Mouse (Mus musculus) liver, embryonic 14.5 days (tissue): ENCODE results near the gene Ybx1. TPM values are rescaled to one million over a fixed set of nuclear protein-coding genes. Genes with fewer than 3 reads are reported as not detected.

ENCODE experiments used
- ATAC-seq: fragments of 200-750 bp; cut with Nextera tagmentation; 2 replicates; pipeline ENCODE4 v1.8.0; 2017; ENCODE audit warnings: moderate number of reproducible peaks, mild to moderate bottlenecking, moderate library complexity; ENCODE audit not compliant: insufficient read depth
- DNase-seq, 3 experiments: peaks; one replicate each; pipeline ENCODE4 v3.0.0-alpha.2; 2012 to 2013; ENCODE audit warnings: low read depth in 3 of 3, low spot score in 3 of 3
- H3K27ac ChIP-seq: fragments of 300-500 bp; sonication (generic); 2 replicates; pipeline ENCODE4 v1.5.1; 2014; ENCODE audit warnings: moderate library complexity, mild to moderate bottlenecking, control low read depth, inconsistent platforms
- H3K27me3 ChIP-seq: fragments of 300-500 bp; sonication (generic); 2 replicates; pipeline ENCODE4 v1.6.1; 2014; ENCODE audit warnings: mild to moderate bottlenecking, low read length, moderate library complexity; ENCODE audit not compliant: control insufficient read depth, insufficient read depth
- H3K36me3 ChIP-seq: fragments of 300-500 bp; sonication (generic); replicated peaks from 2 replicates; pipeline ENCODE4 v1.6.1; 2014; ENCODE audit warnings: low read depth; ENCODE audit not compliant: control insufficient read depth, insufficient read depth
- H3K4me1 ChIP-seq, 2 experiments: fragments of 200-500 bp in 1 of 2; fragments of 300-500 bp in 1 of 2; sonication (generic) in 1 of 2; replicated peaks; 2 replicates each; pipeline ENCODE4 v1.6.1; 2012 to 2014; ENCODE audit warnings: antibody characterized with exemption in 1 of 2, inconsistent platforms in 1 of 2, low read length in 1 of 2; ENCODE audit not compliant: control insufficient read depth in 2 of 2, insufficient read depth in 2 of 2
- H3K4me2 ChIP-seq: fragments of 300-500 bp; sonication (generic); 2 replicates; pipeline ENCODE4 v1.6.1; 2014; ENCODE audit warnings: low read depth, mild to moderate bottlenecking, control low read depth, moderate library complexity
- H3K4me3 ChIP-seq, 2 experiments: fragments of 200-500 bp in 1 of 2; fragments of 300-500 bp in 1 of 2; sonication (generic) in 1 of 2; 2 replicates each; pipeline ENCODE4 v1.5.1; 2012 to 2014; ENCODE audit warnings: low read depth in 2 of 2, low read length in 2 of 2, mild to moderate bottlenecking in 2 of 2, control low read depth in 1 of 2, inconsistent platforms in 1 of 2, moderate library complexity in 1 of 2; ENCODE audit not compliant: insufficient read depth in 1 of 2
- H3K9ac ChIP-seq: fragments of 300-500 bp; sonication (generic); replicated peaks from 2 replicates; pipeline ENCODE4 v1.6.1; 2014; ENCODE audit warnings: mild to moderate bottlenecking, control low read depth, moderate library complexity
- H3K9me3 ChIP-seq: fragments of 300-500 bp; sonication (generic); 2 replicates; pipeline ENCODE4 v1.6.1; 2016; ENCODE audit warnings: low read length, mixed read lengths; ENCODE audit not compliant: control insufficient read depth
- CTCF ChIP-seq: IDR thresholded peaks from 2 replicates; pipeline ENCODE4 v1.5.1; 2016; ENCODE audit warnings: antibody characterized with exemption, low read depth, control low read depth
- EP300 ChIP-seq: IDR thresholded peaks from 2 replicates; pipeline ENCODE4 v1.6.1; 2016; ENCODE audit warnings: antibody characterized with exemption, low read depth
- WGBS: fragments of 180-500 bp; shearing (Covaris S2); extraction: QIAGEN DNeasy Blood & Tissue Kit; methylation state at CpG from one replicate; pipeline ENCODE4 v1.1.7; 2014; ENCODE audit not compliant: insufficient replicate concordance; 5-methylcytosine and 5-hydroxymethylcytosine counted together
- polyA plus RNA-seq, 2 experiments: library from polyadenylated mRNA; depleted of rRNA in 1 of 2; stranded (reverse) in 1 of 2; unstranded in 1 of 2; fragments of >200 nt; fragmentation: Nextera tagmentation in 1 of 2; extraction: Ambion mirVana in 1 of 2; gene quantifications; 2 replicates each; pipeline versions ENCODE4 v1.2.1 to v1.2.3; 2012 to 2014

The Ybx1 gene
- polyA plus RNA-seq, 2 experiments = 250 to 297 TPM

DNA sequence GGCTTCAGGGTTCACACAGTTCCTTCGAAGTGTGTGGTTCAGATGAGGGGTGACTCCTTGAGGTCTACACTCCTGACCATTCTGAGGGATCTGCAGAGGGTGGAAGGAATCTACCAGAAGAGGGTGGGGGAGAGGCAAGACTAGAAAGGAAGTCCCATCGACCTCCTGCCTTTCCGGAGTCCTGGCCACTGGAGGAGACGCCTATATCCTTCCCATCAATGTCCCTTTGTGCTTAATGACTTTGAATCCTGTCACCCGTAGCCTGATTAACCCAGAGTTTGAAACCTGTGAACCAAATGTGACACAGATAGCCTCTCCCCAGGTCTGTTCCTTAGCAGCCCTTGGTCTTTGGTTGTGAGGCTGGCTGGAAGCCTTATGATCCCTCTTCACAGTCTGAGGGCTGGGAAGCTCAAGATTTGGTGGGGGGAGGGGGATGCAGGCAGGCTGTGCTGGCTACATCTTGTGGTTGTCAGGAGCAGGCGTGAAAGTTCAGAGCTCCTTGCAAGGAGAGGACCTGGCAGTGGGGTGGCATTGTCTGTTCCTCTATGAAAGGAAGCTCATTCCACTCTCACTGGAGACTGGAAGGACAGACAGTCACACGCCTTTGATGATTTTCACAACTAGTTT is 33.2 kb downstream of the Ybx1 start:
- DNase-seq (no peak), ATAC-seq (no peak)
- TF ChIP-seq CTCF (no peak), EP300 (no peak)
- H3K4me1 ChIP-seq = no peaks in the 10 kb centered on the region
- H3K9ac ChIP-seq = no peak overlapping the region
- no peak overlapping the region for H3K4me2 ChIP-seq
- H3K9me3 ChIP-seq = no peaks in the 10 kb centered on the region
- WGBS = 25% methylated on average over 7 of the region's 7 CpGs
- no peaks in the 10 kb centered on the region for H3K36me3 ChIP-seq
- H3K27ac ChIP-seq = no peak overlapping the region
- H3K27me3 ChIP-seq = no peaks in the 10 kb centered on the region
- no peak overlapping the region for H3K4me3 ChIP-seq

DNA sequence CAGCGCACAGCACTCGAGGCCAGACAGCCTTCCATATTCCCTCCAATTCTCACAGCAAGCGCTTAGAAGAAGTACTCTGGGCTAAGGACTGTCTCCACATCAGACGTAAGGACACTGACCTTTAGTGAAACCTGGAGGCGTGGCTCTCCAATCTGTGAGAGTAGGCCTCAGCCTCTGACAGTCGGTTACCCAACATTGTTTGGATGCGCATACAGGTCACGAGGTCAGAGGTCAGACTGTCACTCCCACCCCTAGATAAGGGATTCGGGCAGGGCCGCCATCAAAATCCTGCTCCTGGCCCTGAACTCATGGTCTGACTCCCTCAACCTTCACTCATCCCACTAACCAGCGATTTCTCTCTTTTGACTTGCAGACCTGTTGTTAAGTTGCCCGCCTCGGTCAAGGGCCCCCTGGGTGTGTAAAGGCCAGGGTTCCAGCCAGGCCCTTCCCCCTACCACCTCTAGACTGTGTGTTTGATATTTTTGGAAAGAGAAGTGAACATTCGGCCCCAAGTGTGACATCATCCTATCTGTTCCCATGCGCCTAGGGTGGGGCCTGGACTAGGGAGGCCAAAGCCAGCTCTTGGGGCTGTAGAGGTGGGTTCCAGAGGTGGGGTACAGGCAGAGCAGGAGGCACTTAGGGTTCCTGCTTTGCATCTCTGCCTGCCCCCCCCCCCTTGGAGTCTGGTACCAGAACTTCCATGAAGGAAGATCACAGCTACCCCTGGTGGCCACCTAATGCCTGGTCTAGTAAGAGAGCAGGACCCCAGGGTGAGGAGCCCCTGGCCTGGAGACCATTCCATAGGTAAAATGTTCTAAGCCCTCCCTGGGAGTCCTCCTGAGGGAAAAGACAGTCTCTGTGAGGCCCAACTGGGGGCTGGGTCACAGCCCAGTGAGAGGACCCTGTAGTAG is 34.8 kb downstream of the Ybx1 start:
- Histone ChIP-seq H3K27ac (no peak overlapping the region), H3K4me3 (no peak overlapping the region)
- WGBS = 62% methylated on average over 15 of the region's 15 CpGs

DNA sequence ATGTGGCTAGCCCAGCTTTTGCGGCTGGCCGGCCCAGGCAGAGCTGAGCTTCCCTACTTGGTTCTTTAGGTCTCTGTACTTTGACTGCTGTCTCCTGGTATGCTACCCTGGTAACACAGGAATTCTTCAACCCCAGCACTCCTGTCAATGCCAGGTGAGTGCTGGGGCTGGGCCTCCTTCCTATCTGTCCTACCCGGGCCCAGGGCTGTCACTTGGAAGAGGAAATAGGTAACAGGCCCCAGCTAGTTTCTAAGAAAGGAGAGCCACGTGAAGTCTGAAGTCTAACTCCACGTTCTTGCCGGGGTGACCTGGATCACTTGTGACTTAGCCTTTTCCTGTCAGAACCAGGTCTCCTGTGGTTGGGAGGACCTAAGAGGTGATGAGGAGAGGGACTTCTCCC is 37.3 kb downstream of the Ybx1 start:
- no peak for ATAC-seq

More for the DNA sequence above, 34.8 kb downstream of the Ybx1 start:
- TF ChIP-seq CTCF (no peak), EP300 (no peak)
- Histone ChIP-seq H3K27me3 (no peaks in the 10 kb centered on the region), H3K36me3 (no peaks in the 10 kb centered on the region), H3K4me2 (no peak overlapping the region), H3K9me3 (no peaks in the 10 kb centered on the region), H3K9ac (no peak overlapping the region), H3K4me1 (no peaks in the 10 kb centered on the region)
- DNase-seq = no peak
- ATAC-seq = peak; percentile 41; the same call in 1 of the 2 replicates

DNA sequence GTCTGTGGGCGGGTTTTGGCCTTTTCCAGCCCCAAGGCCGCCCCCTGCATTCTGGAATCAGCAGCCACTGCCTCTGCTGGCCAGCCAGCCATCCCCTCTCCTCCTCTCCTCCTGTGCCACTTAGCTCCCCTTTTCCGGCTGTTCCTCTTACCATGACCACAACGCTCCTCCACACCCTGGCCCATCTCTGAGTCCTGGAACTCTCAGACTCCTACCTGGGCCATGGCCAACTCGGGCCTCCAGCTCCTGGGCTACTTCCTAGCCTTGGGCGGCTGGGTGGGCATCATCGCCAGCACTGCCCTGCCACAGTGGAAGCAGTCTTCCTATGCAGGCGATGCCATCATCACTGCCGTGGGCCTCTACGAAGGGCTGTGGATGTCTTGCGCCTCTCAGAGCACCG is 39.1 kb downstream of the Ybx1 start, which contains the start of gene Cldn19:
TSS of gene Cldn19 (plus strand) at position 64 of the 400 bp plus-strand sequence.
- H3K4me1 ChIP-seq = no peaks in the 10 kb centered on the region
- no peak within 1 kb of the TSS for H3K27ac ChIP-seq
- 69% methylated on average over 12 of the region's 12 CpGs for WGBS
- TF ChIP-seq EP300 (no peak), CTCF (no peak)
- H3K9me3 ChIP-seq = no peaks in the 10 kb centered on the region
- ATAC-seq = no peak
- no peak within 1 kb of the TSS for H3K9ac ChIP-seq
- H3K4me2 ChIP-seq = no peak within 1 kb of the TSS
- H3K36me3 ChIP-seq = no peaks in the 10 kb centered on the region
- no peak for DNase-seq
- H3K4me3 ChIP-seq = no peak within 1 kb of the TSS
- no peaks in the 10 kb centered on the region for H3K27me3 ChIP-seq

More for the DNA sequence above, 37.3 kb downstream of the Ybx1 start:
- H3K36me3 ChIP-seq = no peaks in the 10 kb centered on the region
- no peaks in the 10 kb centered on the region for H3K9me3 ChIP-seq
- no peak for DNase-seq
- no peak overlapping the region for H3K4me3 ChIP-seq
- H3K27me3 ChIP-seq = no peaks in the 10 kb centered on the region
- H3K4me2 ChIP-seq = no peak overlapping the region
- H3K27ac ChIP-seq = no peak overlapping the region
- no peaks in the 10 kb centered on the region for H3K4me1 ChIP-seq
- H3K9ac ChIP-seq = no peak overlapping the region
- no peak for TF ChIP-seq CTCF
- TF ChIP-seq EP300 = no peak
- WGBS = 50% methylated on average over 6 of the region's 6 CpGs

DNA sequence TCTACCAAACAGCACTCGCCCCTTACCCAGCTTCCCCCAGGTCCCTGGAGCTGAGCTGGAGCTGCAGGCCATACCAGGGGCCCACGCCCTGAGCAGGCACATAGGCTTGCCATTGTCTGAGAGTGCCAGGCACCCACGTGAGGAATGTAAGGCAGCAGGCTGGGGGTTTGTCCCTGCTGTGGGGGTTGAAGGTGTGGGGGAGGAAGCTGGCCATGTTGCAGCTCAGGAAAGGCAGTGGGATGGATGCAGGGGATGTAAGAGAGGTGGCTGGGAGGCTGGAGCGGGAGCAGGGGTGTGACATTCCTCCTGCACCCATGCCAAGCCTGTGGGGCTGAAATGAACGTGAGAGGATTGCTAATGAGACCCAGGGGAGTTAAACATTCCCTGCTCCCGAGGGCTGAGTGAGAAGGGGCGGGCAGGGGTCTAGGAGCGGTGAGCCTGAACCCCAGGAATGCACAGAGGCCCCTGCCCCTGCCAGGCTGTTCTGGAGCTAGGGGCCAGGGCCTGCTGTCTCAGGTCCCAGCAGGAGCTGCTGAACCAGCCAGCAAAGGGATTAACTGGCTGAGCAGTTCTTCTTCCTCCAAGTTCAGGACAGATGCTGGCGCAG is 40.3 kb downstream of the Ybx1 start:
- no peaks in the 10 kb centered on the region for H3K9me3 ChIP-seq
- no peak for ATAC-seq
- H3K27me3 ChIP-seq = no peaks in the 10 kb centered on the region
- H3K36me3 ChIP-seq = no peaks in the 10 kb centered on the region
- H3K4me3 ChIP-seq = no peak overlapping the region
- no peaks in the 10 kb centered on the region for H3K4me1 ChIP-seq
- no peak for DNase-seq
- H3K4me2 ChIP-seq = no peak overlapping the region
- no peak for TF ChIP-seq CTCF
- no peak for TF ChIP-seq EP300
- 48% methylated on average over 9 of the region's 9 CpGs for WGBS
- H3K27ac ChIP-seq = no peak overlapping the region
- H3K9ac ChIP-seq = no peak overlapping the region
